Mouse (Mus musculus): Measurements from ENCODE around the gene Sf3b6.
A peak's percentile ranks its signal among the peaks of the same experiment; 100 is the strongest.
"Not testable (repeated sequence)": the region's sequence is repeated elsewhere in the genome, so short reads cannot be mapped to it uniquely, and the experiment has no call there.

The Sf3b6 gene

DNA sequence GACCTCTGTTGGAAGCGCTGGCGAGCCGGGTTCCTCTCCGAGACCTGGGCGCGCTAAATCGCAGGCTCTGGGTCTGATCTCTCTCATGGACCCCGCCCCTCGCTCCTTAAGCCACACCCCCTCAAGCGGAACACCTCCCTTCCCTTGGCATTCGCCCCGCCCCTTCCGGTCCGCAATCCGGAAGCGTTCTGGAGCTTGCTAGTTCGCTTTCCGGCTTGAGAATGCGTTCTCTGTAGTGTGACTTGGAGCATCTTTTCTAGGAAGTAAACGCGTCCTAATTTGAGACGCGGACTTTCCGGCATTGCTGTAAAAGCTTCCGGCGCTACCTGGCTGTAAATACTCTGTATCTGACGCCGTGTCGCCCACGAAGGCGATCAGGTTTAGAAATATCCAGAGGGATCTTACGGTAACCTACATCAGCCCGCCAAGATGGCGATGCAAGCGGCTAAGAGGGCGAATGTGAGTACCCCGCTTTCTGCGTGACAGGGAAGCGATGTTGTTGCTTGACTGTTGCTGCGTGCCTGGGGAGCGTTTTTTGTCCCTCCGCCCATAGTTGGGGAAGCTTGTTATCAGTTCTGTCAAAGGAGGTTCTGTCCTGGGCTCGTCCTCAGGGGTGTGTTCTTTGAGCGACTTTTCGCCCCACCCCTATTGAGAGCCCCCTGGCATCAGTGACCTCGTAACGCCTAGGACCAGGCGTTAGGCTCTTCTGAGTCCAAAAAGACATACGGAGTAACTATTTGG is at the start of gene Sf3b6:
TSS of gene Sf3b6 (plus strand) at position 184 of the 741 bp plus-strand sequence.
- DNase-seq = peak; percentile 98

DNA sequence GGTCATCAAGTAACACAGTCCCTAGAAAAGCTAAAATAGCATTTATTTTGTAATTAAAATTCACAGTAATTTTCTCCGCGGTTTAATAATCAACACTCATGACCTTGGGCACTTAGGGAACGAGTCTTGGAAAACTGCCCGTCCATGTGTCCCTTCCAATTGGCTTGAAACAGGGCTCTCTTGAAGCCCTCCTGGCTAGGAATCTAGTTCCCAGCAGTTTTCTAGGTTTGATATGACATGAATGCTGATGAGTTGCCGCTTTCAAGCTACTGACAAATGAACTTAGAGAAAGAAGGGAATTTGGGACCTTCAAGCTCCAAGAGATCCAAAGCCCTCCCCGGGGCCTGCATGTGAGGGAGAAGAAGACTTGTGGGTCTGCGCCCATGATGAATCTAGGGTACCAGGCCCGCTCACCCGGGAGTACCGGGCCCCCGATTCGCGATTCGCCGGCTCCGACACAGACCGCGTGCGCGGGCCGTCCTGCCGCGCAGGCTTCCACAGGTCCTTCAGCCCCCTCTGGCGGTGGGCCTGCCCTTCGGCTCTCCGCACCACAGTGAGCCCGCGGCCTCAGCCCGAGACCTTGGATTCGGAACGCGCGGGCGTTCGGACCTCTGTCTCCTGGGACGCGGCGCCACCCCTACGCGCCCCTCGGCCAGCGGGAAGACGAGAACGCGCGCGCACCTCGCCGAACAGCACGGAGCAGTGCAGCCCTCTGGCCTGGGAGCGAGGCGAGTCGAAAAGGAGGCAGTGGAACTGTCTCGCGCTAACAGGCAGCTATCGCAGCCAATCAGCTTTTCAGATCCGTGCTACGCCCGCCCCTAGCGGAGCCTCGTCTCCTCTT is 48.6 kb upstream of the Sf3b6 start, which contains the start of the genes Pfn4 and Fam228b:
TSS of gene Pfn4 (plus strand) at position 531 of the 841 bp plus-strand sequence.
TSS of gene Fam228b (minus strand) at position 776 of the 841 bp plus-strand sequence.
- peak; percentile 96 for DNase-seq

DNA sequence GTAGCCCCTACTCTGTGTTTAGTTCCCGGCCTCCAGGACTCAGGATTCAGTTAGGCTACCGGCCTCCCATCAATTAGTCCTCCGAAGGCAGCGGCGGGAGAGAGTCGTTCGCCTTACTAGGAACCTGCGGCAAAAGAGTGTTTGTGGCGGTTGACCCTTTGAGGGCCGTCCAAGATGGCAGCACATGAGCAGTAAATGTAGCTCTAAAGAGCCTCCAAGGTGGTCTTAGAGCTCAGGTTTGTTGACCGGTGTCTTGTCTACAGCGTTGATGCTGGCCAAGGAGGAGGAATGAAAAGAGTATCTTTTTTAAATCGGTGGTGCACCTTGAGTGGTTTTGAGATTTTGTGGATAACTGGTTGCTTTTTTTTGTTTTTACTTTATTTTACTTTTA is 48.0 kb upstream of the Sf3b6 start:
- DNase-seq = no peak

DNA sequence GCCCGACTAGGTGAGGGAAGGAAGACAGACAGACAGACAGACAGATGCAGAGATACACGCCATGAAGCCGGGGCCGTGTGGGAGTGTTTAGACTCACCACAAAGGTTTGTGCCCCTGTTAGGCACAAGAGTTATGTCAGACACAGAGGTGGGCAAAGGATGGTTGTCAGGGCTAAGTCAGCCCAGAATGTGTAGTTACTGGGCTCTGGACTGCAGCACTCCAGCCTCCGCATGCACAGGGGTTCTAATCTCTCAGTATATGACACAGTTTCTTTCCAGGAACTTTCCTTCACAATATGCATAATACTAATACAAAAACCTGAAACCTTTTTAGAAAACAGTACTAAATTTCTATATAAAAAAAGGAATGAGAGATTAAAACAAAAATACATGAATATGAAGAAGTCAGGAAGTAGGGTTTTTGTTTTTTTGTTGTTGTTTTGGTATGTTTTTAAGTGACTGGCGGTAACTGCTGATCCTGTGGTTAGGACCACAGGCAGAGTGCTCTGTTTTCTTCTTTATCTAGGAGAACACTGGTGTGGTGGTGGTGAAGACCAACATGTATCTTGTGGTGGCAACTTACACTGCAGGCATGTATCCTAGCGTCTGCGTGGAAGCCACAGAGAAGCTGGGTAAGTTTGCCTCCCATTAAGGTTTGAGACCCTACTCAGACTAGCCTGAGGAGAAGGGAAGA is 42.3 kb upstream of the Sf3b6 start:
- DNase-seq = no peak

DNA sequence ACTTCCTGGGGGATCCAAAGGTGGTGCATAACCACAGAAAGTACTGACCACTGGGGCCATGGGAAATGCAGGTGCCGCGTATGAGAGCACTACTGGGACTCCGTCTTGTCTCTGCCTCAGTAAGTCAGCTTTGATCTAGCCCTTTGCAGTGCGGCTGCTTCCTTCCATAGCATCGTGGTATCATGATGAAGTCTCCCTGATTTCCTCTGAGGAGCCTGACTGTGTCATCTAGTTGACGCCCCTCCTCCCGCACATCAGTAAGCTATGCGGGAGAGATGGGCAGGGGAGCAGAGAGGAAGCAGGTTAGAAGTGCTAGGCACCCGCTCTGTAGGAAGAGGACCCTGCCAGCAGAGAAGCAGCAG is 41.8 kb upstream of the Sf3b6 start:
- no peak for DNase-seq

DNA sequence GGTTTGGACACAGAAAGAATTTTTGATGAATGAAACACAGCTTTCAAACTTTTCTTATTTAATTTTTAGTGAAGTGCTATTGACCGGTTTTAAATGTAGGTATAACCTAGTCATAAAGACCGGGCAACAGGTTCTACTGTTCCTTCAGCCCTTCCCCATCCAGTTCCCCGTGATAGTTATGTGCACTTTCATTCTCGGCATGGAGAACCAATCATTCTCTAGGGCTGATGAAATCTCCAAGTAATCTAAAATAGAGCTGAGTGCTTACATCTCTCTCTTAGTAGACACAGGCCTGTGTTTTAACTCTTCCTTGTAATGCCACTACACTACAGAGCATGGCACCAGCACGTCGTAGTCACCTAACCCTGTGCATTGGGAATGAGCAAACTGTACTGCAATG is 39.6 kb upstream of the Sf3b6 start:
- no peak for DNase-seq

DNA sequence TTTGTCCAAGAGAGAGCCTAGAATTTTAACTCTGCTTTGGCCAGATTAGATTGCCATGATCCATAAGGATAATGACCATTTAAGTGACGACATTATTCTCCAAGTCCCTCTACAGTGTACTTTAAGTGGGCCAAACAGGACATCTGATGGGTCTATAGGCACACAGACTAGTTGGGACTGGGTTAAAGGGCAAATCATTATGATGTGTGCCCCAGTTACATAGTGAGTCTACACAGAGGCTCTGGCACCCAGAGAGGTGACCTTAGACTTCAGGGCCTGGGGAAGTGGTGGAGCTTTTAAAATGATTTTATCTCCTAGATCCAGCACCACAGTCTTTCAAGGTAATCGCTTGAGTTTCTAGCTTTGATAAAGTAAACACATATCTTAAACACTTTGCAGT is 37.1 kb upstream of the Sf3b6 start:
- DNase-seq = no peak

DNA sequence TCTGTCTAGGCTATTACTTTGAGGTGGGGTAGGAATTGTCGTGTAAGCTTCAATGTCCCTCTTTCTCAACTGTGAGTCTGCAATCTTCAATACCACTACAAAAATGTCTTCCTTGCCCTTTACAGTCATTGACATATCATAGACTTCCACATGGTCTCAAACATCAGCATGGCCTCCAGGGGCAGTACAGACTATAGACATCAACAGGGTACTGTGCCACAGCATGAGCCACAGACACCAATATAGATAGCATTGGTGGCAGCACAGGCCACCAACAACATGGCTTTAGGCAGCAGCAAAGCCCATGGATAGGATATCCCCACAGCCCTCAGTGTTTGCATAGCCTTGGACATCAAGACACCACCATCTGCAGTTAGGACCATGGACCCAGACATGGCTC is 36.1 kb upstream of the Sf3b6 start:
- no peak for DNase-seq

DNA sequence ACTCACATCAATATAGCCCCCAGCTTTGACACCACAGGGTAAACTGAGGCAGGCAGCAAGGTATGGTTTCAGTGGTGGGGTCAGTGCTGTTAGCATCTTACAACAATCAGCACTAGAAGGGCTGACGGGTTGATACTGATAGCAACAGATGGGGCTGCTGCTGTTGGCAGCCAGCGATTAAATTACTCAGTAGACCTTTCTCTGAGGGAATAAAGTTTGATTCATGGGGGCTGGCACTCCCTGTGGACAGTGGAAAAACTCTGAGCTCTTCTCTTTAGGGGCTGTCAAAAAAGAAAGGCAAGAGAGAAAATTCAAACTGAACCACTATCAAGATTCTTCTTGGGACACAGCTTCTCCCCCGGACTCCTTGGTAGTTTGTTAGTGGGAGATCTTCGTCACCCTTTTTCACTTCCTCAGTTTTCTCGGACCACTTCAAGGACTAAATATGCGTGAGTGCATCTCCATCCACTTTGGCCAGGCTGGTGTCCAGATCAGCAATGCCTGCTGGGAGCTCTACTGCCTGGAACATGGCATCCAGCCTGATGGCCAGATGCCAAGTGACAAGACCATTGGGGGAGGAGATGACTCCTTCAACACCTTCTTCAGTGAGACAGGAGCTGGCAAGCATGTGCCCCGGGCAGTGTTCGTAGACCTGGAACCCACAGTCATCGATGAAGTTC is 35.5 kb upstream of the Sf3b6 start:
- DNase-seq = not testable (repeated sequence)

DNA sequence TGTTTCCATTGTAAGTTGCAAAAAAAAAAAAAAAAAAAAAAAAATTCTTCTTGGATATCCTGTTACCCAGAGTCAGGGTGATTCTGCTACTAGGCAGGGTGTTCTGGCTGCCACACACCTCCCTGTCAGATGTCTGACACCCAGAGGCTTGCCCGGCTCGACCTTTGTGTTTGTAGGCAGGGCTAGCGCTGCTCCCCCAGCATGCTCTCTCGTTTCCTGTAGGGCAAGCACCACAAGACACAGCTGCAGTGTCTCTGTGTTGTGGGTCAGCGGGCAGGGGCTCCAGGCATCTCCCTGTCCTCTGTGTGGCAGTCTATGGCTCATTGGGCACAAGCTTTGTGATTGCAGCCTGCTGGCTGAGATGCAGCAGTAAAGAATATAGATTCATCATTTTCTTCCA is 33.7 kb upstream of the Sf3b6 start:
- no peak for DNase-seq

DNA sequence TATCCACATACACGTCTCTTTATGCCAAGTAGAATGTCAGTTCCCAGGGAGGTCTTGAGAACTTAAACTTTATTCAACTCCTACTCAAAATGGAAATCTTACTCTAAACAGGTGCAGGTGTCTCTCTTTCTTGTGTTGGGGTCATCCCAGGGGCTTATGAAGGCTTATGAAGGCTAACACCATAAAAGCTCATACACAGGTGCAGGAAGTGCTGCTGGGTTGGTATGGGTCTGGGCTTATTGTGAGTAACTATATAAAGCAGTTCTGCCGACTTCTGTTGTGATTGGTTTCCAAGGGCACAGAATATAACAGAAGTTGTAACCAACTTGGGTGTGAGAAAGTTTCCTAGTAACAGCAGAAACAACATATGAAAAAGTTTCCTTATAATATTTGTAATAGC is 32.9 kb upstream of the Sf3b6 start:
- no peak for DNase-seq

DNA sequence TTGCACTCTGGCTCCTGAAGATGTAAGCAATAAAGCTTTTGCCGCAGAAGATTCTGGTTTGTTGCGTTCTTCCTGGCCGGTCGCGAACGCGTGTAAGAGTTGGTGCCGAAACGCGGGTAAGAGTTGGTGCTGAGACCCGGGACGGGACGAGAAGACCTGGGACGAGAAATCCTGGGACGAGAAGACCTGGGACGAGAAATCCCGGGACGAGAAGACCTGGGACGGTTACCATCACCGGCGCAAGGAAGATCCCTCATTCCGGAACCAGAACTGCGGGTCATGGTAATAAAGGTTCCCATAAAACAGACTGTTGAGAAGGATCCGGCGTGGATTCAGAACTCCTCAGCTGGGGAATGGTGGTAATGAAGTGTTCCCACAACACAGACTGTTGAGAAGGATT is 29.2 kb upstream of the Sf3b6 start:
- DNase-seq = not testable (repeated sequence)

DNA sequence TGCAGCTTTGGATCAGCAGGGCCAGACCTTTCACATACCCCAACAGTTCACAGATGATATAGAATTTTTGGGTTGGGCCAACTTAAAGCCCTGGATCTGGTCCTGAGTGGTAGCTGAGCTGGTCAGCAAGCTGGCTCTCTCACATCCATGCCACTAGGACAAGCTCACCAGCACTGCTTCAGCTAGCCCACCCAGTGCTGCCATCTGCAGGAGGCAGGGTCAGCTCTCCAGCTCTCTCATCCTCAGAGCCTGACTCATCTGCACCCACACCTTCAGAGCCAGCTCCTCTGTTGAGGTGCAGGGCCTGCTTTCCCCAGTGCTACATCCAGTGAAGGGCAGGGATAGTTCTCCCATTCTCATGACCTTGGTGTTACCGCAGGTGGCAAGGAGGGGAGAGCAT is 23.6 kb upstream of the Sf3b6 start:
- DNase-seq = peak; percentile 44

DNA sequence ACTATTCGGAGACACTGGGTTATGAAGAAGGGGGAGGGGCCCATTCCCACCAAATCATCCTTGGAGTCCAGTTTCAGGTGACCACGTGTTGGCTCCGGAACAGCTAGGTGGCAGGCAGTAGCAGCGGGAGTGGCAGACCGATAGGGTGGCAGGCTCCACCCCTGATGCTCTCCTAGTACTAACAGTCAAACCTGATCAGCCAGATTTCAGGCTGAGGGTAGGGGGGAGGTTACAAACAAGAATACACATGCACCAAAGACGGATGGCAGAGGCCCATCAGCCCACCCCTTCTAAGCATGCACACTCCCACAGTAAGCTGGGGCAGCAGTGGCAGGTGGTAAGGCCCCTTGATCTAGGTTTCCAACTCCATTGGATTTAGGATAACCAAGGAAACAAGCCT is 19.9 kb upstream of the Sf3b6 start:
- DNase-seq = not testable (repeated sequence)

DNA sequence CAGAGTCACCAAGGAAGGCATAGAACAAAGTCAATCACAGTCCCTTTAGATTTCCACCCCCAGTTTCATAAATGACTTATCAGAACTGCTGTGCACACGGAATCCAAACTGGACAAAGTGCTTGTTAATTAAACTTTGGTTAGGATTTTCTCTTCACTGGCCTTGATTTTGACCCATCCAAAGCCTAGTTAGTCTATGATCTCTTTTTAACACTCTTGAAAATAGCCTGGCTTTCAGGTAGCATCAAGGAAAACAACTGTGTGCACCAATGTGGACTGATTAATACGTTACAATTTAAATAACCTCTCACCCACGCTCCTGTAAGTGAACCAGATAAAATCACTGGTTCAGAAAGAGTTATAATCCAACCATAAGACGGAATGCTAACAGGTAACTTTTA is 6.3 kb upstream of the Sf3b6 start:
- DNase-seq = no peak

DNA sequence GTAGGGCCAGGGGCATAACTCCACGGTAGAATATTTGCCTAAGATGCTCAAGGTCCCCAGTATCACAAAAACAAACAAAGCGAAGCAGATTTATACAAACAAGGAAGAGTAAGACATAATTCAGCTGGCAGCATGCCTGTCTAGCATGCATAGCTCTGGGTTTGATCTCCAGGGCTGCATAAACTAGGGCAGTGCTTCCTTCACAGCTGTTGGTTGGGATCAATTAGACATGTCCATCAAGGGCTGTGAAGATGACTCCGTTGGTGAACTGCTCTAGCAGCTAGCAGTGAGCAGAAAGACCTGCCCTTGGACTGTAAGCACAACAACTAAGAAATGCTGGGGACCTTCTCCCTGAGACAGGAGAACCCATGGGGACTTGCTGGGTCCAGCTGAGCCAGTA is 5.6 kb upstream of the Sf3b6 start:
- DNase-seq = no peak

DNA sequence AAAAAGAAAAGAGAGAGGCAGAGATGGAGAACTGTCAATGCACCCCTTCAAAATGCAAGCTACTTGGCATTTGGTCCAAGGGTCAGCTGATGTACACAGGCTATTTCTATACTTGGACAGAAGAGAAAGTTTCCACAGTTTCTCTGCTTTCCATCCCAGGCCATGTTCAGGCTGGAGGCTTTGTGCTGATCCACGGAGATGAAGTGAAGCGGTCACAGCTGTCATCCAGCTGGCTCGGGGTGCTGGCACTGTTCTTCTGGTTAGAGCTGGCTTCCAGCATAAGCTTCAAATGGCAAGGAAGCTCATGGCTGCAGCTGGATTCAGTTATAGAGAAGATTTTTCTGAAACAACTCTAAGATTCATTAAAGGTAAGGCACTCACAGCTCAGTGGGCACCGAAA is 3.7 kb upstream of the Sf3b6 start:
- DNase-seq = no peak

DNA sequence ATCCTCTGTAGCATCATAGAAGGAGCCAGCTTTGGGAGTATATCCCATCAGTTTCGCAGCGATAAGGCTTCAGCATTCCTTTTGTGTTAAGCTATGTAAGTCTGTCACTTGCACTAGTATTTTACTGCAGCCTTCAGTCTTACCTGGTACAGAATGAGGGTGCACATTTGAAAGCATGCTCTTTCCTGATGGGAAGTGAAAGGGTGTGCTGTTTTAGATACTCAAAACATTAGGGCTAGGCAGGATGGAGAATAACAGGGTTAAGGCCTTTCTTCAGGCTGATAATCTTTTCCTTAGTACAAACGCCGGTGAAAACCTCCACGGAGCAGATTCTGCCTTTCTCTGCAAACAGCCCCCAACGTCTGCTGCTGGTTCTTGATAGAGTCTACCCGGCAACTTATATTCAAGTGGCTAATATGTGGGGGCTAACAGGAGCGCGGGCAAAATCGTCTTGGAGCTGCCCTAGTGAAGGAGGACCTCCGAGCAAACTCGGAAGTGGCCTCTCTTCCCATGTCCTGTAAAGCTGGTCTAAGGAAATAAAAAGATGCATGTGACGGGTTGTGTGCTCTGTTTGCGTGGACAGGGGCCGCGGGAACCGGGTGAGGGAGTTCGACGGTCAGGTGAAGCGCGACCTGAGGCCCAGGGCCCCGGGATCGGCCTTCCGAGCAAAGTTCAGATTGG is 524 bp upstream of the Sf3b6 start:
- no peak for DNase-seq

DNA sequence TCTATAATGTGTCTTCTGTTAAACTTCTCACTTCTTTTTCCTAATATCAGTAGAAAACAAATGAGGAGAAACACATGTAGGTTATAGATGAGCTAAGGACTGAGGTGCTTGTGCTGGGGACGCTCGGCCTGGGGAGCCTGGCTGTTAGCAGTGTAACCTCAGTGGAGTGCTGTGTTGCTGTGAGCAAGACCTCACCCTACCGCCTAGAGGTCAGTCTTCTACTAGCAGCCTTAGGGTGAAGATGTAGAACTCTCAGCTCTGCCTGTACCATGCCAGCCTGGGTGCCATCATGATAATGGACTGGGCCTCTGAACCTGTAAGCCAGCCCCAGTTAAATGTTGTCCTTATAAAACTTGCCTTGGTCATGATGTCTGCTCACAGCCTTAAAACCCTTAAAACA is 9.9 kb downstream of the Sf3b6 start:
- no peak for DNase-seq

DNA sequence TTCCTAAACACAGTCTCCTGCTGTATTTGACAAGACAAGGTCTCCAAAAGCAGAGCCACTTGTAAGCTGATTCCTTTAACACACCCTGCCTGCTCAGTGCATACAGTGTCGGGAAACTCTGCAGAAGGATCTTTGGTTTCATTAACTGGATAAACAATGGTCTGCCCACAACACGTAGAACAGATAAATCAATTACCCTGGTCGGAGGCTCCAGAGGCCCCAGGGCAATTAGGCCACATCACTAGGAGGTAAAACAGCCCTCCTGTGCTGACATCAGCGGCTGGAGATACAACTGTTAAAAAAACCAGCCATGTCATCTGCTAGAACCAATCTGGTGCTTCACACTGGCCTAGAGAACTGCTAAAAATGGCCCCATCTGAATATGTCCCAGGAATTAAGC is 19.6 kb downstream of the Sf3b6 start:
- no peak for DNase-seq

DNA sequence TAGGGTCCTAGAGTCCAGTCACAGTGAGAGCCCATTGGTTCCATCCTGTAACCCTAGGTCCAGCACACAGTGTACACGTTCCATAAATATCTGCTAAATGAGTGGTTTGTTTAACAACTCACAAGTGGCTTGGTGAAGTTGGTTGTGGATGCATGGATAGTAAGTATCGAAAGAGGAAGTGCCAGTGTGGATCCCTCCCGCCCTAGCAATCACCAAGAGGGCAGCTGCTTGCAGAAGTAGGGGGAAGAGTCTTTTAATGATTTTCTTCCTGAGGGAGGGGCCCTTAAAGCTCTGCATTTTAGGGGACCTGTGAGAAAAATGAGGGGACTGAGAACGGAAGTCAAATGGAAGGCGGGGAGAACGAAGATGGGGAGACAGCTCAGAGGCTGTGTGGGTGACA is 22.7 kb downstream of the Sf3b6 start:
- DNase-seq = no peak

DNA sequence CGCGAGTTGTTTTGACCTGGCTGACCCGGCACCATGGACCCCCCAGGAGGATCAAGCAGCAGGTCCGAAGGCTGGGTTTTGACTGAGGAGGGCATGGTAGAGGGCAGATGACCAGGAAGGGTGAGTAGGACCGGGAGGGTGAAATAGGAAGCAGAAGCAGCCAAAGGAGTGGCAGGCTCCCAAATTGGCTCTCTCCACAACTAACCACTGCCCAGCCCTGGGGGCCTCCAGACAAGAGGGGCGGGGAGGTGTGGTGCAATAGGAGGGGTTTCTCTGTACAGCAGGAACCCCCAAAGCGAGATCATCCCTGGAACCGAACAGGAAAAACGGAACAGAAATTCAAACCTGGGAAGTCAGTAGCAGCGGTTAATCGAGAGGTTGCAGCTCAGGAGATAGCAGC is 23.4 kb downstream of the Sf3b6 start:
- DNase-seq = no peak

All from right cerebral cortex, postnatal 4 days (tissue).